In the genomic region with DNA sequence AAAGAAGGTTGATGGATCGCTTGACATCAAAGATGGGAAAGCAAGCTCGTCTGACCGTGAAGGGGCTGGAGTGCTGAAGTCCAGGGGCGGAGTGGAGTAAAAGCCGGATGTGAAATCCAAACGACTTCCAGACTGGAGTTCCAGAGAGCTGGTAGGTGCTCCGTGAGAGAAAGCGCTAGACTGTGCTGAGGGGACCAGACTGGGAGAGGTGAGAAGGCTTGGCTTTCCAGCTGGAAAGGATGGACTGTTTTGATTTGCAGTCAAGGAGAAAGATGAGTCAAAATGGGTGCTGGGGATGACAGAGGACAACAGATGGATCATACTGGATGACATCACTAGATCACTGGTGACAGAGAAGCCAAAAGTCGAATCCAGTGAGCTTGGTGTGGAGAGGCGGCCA, we compare ENCODE assay signal across 19 mouse cellular contexts.
"Had no signal": no experiment of that assay in that cellular context is flagged by ENCODE, and none has a peak within 500 bp of the region (broad histone marks: within the 10 kb centered on the region; RNA-seq: fewer than 3 reads in every experiment).

No protein-coding gene starts in this region.

- H3K4me3 ChIP-seq: heart, embryonic 10.5 days; heart, embryonic 12.5 days; hindbrain, embryonic 13.5 days; hindbrain, embryonic 15.5 days; limb, embryonic 13.5 days; limb, embryonic 15.5 days; liver, embryonic 12.5 days had no signal

- DNase-seq: gastrocnemius, postnatal 14 days; gastrocnemius, postnatal 36 days; heart, adult 18-20 months; heart, postnatal 10 days; heart, postnatal 36 days; kidney, adult 11 months; kidney, postnatal 10 days; layer of hippocampus, postnatal 36 days; left cerebral cortex, postnatal 4 days; lung, adult 18-20 months had no signal

- H3K27me3 ChIP-seq: heart, embryonic 12.5 days; hindbrain, embryonic 13.5 days; hindbrain, embryonic 15.5 days; limb, embryonic 13.5 days; limb, embryonic 15.5 days; liver, embryonic 12.5 days had no signal

- H3K27ac ChIP-seq: heart, embryonic 10.5 days; hindbrain, embryonic 13.5 days; hindbrain, embryonic 15.5 days; hindbrain, postnatal 0 days; limb, embryonic 13.5 days; limb, embryonic 15.5 days; liver, embryonic 12.5 days; liver, embryonic 14.5 days had no signal

- H3K4me1 ChIP-seq: hindbrain, embryonic 15.5 days; liver, embryonic 12.5 days had no signal
